Mouse (Mus musculus): ENCODE data around the gene Acoxl.

Acoxl gene

GRCm38 (mm10) chr2:128123921-128124683 is 285.4 kb downstream of the Acoxl start:
- DNase-seq: peak; percentile 8

DNA sequence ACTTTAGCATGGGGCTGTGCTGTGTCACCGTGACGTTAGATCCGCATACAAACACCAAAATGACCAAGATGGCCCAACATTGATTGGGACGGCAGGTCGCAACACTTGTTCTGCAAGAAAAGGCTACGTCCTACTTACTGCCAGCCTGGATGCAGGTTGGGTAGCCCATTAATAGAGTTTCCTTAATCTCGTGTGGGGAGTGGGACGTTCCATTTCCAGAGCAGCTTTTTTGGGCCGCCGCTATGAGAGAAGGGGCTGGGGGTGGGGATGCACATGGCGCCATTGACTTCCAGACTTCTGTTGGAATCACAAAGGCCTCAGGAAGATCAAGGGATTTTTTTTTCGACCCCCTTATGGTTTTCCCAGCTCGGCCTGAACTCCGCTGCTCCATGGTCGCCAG is 286.0 kb downstream of the Acoxl start:
- DNase-seq: no peak

DNA sequence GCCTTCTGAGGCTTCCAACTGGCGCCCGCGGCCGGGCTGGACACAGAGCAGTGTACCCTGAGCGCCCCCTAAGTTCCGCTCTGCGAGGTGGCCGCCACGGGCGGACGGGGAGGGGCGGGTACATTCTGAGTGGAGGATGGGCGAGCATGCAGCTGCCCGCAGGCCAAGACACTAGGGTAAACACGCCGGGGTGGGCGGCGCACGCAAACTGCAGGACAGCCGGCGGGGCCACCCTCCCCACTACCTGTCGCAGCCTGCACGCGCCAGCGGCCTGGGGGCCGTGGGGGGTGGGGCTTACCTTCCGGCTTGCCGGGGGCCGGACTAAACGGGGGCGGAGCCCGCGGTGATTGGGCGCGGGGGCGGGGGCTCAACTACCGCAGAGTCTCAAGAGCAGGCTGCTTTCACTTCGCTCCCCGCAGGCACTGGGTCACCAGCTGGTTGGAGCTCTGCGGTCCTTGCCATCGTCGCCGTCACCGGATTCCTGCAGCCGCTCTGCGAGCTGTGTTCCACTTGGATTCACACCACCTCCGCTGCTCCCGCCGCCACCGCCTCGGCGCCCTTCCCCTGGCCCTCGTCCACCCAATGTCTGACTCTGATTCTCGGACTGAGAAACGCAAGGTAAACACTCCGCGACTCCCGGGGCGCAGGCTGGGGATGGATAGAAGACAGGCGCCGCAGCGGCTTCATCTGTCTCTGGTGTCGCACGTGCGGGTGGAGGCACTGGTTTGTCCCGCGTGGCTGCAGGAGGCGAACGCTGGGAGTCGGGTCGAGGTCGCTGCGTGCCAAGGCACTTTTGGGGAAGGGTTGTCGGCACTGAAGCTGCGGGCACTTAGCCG is 287.2 kb downstream of the Acoxl start, which contains the start of gene Bcl2l11:
TSS of gene Bcl2l11 (plus strand) at position 404 of the 836 bp plus-strand sequence.
- DNase-seq: peak; percentile 78

GRCm38 (mm10) chr2:128126591-128127051 is 287.9 kb downstream of the Acoxl start:
- no peak for DNase-seq

DNA sequence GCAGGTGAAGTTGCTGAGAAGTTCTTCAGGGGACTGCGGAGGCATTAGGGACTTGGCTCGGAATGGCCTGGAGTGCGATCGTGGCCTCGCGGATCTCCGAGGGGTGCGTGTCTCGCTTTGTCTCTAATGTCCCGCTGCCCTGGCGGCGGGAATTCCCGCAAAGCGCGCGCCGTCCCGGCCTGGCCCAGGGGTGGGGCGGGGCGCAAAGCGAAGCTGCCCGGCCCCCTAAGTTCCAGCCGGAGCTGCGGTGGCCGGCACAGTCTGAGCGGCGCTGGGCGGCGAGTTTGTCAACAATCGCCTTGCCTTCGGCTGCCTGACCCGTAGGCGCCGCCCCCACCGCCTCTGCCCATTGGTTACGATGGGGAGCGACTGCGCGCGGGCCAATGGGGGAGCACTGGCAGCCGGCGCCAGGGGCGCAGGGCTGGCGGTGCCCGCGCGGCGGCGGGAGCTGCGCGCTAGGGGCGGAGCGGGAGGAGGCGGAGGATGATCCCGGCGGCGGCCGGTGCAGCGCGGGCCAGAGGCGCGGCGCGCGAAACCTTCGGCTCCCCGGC is 288.5 kb downstream of the Acoxl start:
- peak; percentile 76 for DNase-seq

GRCm38 (mm10) chr2:128127691-128128292 is 289.1 kb downstream of the Acoxl start:
- DNase-seq: peak; percentile 41

DNA sequence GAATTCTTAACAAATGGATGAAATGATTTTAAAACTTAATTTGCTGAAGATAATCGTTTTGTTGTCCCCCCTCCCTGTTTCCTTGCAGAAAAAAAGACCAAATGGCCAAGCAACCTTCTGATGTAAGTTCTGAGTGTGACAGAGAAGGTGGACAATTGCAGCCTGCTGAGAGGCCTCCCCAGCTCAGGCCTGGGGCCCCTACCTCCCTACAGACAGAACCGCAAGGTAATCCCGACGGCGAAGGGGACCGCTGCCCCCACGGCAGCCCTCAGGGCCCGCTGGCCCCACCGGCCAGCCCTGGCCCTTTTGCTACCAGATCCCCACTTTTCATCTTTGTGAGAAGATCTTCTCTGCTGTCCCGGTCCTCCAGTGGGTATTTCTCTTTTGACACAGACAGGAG is 289.9 kb downstream of the Acoxl start:
- no peak for DNase-seq

GRCm38 (mm10) chr2:128131503-128131902 is 292.8 kb downstream of the Acoxl start:
- no peak for DNase-seq

- DNase-seq: no peak
Observed at GRCm38 (mm10) chr2:128132635-128133034, 294.0 kb downstream of the Acoxl start.

DNA sequence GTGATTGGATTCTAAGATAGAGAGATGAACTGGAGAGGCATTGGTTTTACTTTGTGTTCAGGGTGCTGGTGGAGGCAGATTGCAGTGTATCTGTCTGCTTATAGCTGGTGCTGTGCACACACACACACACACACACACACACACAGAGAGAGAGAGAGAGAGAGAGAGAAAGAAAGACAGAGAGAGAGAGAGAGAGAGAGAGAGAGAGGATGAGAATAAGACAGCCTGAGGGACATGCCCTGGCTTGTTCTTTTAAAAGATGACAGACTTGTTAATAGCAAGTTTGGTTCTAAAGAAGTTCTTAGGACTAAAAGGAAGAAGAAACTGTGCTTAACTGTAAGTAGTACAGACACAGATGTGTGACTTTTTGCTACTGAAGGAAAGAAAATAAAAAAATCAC is 295.2 kb downstream of the Acoxl start:
- DNase-seq: no peak

DNA sequence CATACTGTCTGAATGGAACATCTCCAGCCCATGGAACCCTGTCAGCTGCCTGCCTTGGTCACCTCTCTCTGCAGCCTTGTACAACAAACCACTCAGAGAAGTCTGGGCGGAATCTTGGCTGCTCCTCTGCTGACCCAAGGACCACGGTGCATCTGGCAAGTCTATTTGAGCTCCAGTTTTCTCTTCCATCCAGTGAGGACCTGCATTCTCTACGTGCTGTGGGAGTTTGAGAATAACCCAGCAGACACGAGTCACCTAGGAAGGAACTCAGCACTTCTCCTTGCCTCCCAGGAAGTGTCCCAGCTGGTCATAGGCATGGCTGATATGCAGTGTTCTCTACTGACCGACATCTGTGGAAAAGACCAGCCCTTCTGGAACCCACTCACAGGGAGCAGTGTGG is 295.8 kb downstream of the Acoxl start:
- DNase-seq: no peak

- DNase-seq: no peak
Observed at GRCm38 (mm10) chr2:128134948-128135347, 296.3 kb downstream of the Acoxl start.

DNA sequence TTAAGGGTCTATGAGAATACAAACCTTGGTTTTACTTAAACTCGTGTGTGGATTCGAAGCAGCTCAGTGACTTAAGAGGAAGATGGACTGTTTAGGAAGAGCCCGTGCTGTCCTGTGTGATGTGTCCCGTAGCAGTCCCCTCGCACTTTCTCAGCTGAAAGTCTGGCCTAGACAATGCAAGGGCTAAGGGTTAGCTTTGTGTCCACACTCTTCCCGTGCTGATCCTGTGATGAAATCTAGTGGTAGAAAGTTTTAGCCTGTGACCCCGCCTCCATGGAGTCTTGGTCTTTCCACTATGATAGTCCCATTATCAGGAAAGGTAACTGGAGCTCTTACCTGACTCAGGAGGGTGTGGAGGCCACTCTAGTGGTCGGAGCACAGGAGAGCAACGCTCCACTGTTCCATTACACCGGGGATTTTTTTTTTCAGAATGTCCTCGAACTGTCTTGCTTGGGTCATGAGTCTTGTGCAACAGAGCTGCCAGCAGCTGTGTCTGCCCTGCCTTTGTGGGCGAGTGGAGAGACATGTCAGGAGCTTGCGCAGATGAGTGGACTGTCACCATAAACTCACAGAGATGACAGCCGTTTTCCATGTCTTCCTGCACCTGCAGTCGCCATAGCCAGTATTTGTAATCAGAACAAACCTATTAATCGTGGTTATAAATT is 298.2 kb downstream of the Acoxl start:
- no peak for DNase-seq

GRCm38 (mm10) chr2:128137480-128138276 is 299.0 kb downstream of the Acoxl start:
- DNase-seq: no peak

DNA sequence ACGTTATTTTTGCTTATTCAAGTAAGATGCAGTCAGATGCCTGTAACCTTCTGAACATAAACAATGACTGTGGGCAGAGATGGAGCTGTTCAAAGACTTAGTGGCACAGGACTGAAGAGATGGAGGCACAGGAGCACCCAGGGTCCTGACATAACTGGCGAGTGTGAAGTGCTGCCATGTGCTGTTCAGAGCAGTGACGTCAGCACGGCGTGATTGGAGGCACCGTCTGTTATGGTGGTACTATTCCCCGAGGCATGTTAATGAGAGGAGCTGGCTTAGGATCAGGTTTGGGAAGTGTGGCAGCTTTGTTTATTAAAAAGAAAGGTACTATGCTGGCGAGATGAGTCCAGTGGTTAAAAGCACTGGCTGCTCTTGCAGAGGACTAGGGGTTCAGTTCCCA is 300.2 kb downstream of the Acoxl start:
- no peak for DNase-seq

GRCm38 (mm10) chr2:128139781-128140180 is 301.1 kb downstream of the Acoxl start:
- no peak for DNase-seq

DNA sequence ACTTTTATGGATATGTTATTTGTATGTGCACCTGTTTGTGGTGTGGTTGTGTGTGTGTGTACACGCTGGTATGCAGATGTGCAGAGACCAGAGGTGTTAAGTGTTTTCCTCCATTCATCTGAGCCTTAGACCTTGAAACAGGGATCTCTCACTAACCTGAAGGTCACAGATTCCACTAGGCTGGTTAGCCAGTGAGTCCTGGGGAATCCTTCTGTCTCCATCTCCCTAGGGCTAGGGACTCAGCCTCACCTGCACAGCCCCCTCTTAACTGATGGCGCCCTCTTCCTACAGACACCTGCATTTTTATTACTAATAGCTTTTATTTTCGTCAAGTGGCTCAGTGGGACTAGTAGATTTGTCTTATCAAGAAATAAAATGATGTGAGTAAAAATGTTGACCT is 301.5 kb downstream of the Acoxl start:
- DNase-seq: no peak

DNA sequence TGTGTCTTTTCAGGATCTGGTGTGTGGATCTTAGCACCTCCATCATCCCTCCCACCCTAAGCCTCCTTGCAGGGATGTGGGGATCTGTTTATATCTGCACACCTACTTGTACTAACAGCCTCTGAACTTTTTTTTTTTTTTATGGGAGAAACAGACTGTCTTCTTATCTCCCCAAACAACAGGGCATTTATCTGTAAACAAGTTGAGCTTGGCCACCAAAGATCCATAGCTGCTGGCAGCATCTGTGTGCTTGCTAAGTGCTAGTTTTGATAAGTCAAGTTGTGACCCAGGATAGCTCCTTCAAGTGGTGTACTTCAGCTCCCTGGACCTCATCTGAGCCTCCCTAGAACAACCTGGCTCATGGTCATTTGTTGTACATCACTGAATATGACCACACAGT is 305.3 kb downstream of the Acoxl start:
- DNase-seq: no peak

DNA sequence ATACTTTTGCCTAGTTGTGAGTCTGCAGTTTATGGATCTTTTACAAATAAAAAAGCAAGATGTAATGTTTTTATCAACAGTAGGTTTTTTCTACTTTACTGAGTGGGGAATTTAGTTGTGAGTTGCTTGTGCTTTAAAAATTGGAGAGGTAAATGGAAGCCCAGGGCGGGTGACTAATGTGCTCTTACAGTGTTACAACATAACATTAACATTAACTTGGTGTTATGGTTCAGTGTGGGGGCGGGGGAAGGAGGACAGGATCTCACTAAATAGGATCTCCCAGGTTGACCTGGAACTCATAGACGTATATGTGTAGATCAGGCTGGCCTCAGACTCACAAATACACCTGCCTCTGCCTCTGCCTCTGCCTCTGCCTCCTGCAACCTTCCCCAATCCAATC is 306.8 kb downstream of the Acoxl start:
- no peak for DNase-seq

- no peak for DNase-seq
Observed at GRCm38 (mm10) chr2:128149596-128149995, 310.9 kb downstream of the Acoxl start.

DNA sequence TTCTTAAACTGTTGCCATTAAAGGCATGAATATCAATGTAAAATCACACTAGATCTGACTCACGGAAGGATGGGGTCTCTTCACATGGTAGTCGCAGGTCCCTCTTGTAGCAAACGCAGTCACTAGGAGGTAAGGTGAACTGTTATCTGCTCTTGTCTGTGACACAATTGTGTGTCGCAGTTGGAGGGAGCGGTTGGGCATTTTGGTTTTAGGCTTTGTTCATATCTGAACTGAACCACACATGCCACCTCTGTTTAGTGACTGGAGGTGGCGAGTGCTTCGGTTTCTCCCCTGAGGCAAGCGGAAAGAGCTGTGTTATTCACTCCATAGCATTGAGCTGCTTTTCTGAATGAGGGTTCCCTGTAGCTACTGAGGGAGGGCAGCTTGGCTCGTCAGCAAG is 313.5 kb downstream of the Acoxl start:
- no peak for DNase-seq
